Mouse (Mus musculus) small intestine, adult 2 months (tissue): ENCODE data around the gene Olfr1043.

Source experiments
- CTCF ChIP-seq: fragments of 200-500 bp; IDR thresholded peaks from 2 replicates; pipeline ENCODE4 v1.5.1; 2012; ENCODE audit warnings: low read depth, mild to moderate bottlenecking, control low read depth, inconsistent platforms, low read length, moderate library complexity, mixed read lengths; ENCODE audit not compliant: insufficient replicate concordance, insufficient read length; ENCODE audit errors: extremely low read depth
- POLR2A ChIP-seq: fragments of 200-500 bp; IDR thresholded peaks from 2 replicates; pipeline ENCODE4 v1.6.1; 2012; ENCODE audit warnings: low read depth, mild to moderate bottlenecking, control low read depth, inconsistent platforms, low read length, moderate library complexity

DNA sequence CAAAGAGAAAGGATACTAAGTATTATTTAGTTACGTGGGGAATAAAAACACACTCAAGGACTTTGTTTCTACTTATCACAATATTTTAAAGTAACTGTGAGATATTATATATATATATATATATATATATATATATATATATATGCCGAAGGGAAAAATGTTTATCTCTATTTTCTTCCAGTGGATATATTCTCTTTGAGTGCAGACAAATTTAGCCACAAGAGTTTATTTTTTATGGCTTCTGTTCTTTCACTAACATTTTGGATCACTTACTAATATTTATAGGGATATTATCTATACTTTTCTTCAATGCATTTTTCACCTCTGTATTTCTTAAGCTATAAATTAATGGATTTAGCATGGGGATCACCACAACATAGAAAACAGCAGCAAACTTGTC lies 5.6 kb downstream of the Olfr1043 start, which contains the start of gene Olfr1042:
- TF ChIP-seq CTCF (no peak), POLR2A (no peak)
